Mouse (Mus musculus): ENCODE results near the gene Kndc1.

GRCm38 (mm10) chr7:139851098-139851497, 43.4 kb upstream of the Kndc1 start:
- no peak for TF ChIP-seq CTCF (IDR thresholded peaks at IDR 0.05; ENCODE audit: low read depth)
- no peak for TF ChIP-seq EP300 (IDR thresholded peaks at IDR 0.05; ENCODE audit: low read depth)

Data from liver, embryonic 14.5 days (tissue).